Mouse (Mus musculus) limb, embryonic 15.5 days (tissue): Measurements from ENCODE around the gene Slc35f4. TPM values are rescaled to one million over a fixed set of nuclear protein-coding genes. Genes with fewer than 3 reads are reported as not detected.

Experiments
- ATAC-seq: fragments of 200-750 bp; cut with Nextera tagmentation; 2 replicates; pipeline ENCODE4 v1.8.0; 2017; ENCODE audit warnings: low read depth, moderate TSS enrichment; ENCODE audit not compliant: insufficient number of reproducible peaks, low FRiP score, low TSS enrichment
- H3K27ac ChIP-seq: fragments of 300-500 bp; sonication (generic); 2 replicates; pipeline ENCODE4 v1.5.1; 2015; ENCODE audit warnings: moderate library complexity, mild to moderate bottlenecking, inconsistent platforms
- H3K27me3 ChIP-seq: fragments of 300-500 bp; sonication (generic); 2 replicates; pipeline ENCODE4 v1.6.1; 2015; ENCODE audit warnings: inconsistent platforms
- H3K36me3 ChIP-seq: fragments of 300-500 bp; sonication (generic); 2 replicates; pipeline ENCODE4 v1.6.1; 2015; ENCODE audit warnings: inconsistent platforms
- H3K4me1 ChIP-seq: fragments of 300-500 bp; sonication (generic); 2 replicates; pipeline ENCODE4 v1.6.1; 2015; ENCODE audit warnings: inconsistent platforms
- H3K4me2 ChIP-seq: fragments of 300-500 bp; sonication (generic); 2 replicates; pipeline ENCODE4 v1.6.1; 2015; ENCODE audit warnings: mild to moderate bottlenecking, inconsistent platforms
- H3K4me3 ChIP-seq: fragments of 300-500 bp; sonication (generic); 2 replicates; pipeline ENCODE4 v1.5.1; 2015; ENCODE audit warnings: mild to moderate bottlenecking, inconsistent platforms
- H3K9ac ChIP-seq: fragments of 300-500 bp; sonication (generic); 2 replicates; pipeline ENCODE4 v1.6.1; 2015; ENCODE audit warnings: inconsistent platforms
- H3K9me3 ChIP-seq: fragments of 300-500 bp; sonication (generic); 2 replicates; pipeline ENCODE4 v1.6.1; 2016; ENCODE audit warnings: inconsistent platforms
- WGBS: fragments of 180-500 bp; shearing (Covaris S2); methylation state at CpG from one replicate; pipeline ENCODE4 v1.1.7; 2015; 5-methylcytosine and 5-hydroxymethylcytosine counted together
- polyA plus RNA-seq: library from polyadenylated mRNA; unstranded; fragments of >200 nt; fragmentation: Nextera tagmentation; extraction: Ambion mirVana; gene quantifications from 2 replicates; pipeline ENCODE4 v1.2.1, GENCODE M21; 2015

Gene Slc35f4
- polyA plus RNA-seq, 1 experiment from 2014 or later = not detected

DNA sequence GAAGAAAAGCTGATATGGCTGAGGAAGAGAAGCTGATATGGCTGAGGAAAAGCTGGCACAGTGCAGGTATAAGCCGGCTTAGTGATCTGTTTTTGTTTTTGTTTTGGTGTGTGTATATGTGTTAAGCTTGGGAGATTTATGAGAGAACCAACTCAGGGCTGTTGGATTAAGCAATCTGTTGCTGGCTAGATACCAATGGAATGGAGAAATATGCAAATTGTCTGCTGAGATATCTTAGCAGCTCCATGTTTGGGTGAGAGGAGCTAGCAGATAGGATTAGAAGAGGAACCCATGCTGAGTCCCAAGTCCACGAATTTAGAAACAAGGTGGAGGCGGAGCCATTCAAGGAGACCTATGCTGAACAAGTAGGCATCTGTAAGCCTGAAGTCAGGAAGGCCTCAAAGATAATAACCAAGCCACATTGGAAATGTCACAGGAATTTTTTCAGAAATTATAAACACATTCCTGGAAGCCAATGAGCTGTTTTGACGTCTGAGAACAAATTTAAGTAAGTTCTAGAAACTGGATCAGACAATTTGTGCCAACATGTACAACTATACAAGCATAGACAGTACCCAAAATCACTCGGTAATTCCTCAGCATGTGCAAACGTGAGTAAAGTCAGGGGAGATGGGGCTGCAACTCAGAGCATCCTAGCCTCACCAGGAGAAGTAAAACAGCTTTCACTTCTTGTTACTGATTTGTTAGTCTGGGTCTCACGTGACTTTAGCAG, 177.5 kb downstream of the Slc35f4 start:
- Histone ChIP-seq H3K9ac (no peak overlapping the region), H3K27ac (no peak overlapping the region), H3K4me2 (no peak overlapping the region), H3K9me3 (no peaks in the 10 kb centered on the region), H3K36me3 (no peaks in the 10 kb centered on the region), H3K27me3 (no peaks in the 10 kb centered on the region), H3K4me1 (no peaks in the 10 kb centered on the region), H3K4me3 (no peak overlapping the region)
- WGBS = 64% methylated on average over 7 of the region's 7 CpGs
- no peak for ATAC-seq

DNA sequence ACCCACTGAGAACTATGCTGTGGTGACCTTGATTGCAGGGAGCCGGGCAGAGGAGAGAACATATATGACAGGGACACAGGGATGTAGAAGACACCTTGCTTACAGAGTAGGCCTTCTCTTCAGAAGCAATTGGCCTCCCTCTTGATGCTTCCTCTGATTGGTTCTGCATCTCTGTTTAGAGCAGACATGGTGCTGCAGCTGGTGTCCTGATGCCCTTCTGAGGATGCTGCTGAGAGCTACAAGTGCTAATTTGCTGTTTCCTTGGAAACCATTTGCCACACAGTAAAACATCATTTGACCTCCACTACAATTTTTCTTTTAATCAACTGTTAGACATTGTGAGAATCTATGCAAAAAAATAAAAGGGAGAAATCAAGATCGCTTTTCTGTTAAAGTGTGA, 180.0 kb downstream of the Slc35f4 start:
- no peak overlapping the region for H3K9ac ChIP-seq
- no peak overlapping the region for H3K27ac ChIP-seq
- no peaks in the 10 kb centered on the region for H3K36me3 ChIP-seq
- no peaks in the 10 kb centered on the region for H3K27me3 ChIP-seq
- ATAC-seq = no peak
- no peak overlapping the region for H3K4me3 ChIP-seq
- no peaks in the 10 kb centered on the region for H3K4me1 ChIP-seq
- no peak overlapping the region for H3K4me2 ChIP-seq
- WGBS = 85% methylated on average over 2 of the region's 2 CpGs
- no peaks in the 10 kb centered on the region for H3K9me3 ChIP-seq

DNA sequence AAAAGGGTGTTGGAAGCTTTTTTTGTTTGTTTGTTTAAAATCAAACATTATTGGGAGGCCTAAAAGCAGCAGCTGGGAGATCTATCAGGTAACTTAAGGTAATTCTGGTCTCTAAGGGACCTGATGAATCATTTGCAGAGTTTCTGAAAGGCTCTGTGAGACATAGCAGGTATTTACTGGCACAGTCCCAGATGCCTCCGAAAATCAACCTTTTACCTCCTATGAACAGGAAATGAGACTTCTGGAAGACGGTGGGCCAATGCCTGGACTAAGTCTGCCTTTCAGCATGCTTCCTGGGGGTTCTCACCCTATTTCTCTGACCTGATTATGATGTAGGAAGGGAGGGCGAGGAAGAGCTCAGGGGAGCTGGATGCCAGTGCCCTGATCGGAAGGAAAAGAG, 188.8 kb downstream of the Slc35f4 start:
- no peak overlapping the region for H3K4me3 ChIP-seq
- ATAC-seq = no peak
- H3K4me2 ChIP-seq = no peak overlapping the region
- H3K9me3 ChIP-seq = no peaks in the 10 kb centered on the region
- no peak overlapping the region for H3K27ac ChIP-seq
- no peaks in the 10 kb centered on the region for H3K4me1 ChIP-seq
- 45% methylated on average over 4 of the region's 4 CpGs for WGBS
- H3K36me3 ChIP-seq = no peaks in the 10 kb centered on the region
- H3K9ac ChIP-seq = no peak overlapping the region
- no peaks in the 10 kb centered on the region for H3K27me3 ChIP-seq

DNA sequence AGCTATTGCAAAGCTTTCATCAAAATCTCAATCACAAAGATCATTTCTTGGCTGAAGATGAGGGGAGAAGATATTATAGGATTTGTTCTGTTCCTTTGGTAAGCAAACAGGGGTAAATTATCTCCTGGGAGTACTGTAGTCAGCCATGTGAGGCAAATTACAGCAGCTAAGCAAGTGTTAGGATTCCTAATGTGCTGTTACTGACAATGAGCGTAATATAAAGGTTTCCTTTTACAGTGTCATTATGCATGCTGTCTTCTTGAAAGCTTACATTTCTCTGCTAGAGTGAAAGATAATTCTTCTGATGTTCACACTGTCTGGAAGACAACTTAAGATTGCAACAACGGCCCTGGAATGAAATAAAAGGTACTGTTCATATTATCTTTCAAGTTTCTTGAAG, 192.0 kb downstream of the Slc35f4 start:
- 79% methylated on average over 2 of the region's 2 CpGs for WGBS
- Histone ChIP-seq H3K27me3 (no peaks in the 10 kb centered on the region), H3K36me3 (no peaks in the 10 kb centered on the region), H3K9ac (no peak overlapping the region), H3K27ac (no peak overlapping the region), H3K4me2 (no peak overlapping the region), H3K4me3 (no peak overlapping the region), H3K9me3 (no peaks in the 10 kb centered on the region), H3K4me1 (no peaks in the 10 kb centered on the region)
- no peak for ATAC-seq

DNA sequence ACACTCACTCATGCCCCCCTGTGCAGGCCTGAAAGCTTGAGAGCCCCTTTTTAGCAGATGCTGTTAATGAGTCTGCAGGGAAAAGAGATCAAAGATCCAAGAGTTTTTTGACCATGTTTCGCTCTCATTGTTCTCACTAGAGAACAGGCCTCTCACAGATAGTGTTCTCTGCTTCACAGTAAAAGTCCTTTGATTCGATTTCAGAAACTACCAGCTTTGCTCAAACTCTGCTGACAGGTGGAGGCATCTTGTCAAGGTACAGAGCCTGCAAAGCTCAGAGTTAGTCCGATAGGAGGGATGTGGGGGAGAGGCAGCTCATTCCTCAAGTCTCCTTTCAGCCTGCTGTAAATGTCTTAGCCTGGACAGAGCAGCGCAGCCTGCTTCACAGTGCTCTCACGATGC, 209.4 kb downstream of the Slc35f4 start:
- no peak for ATAC-seq
- no peaks in the 10 kb centered on the region for H3K9me3 ChIP-seq
- no peaks in the 10 kb centered on the region for H3K4me1 ChIP-seq
- WGBS = 27% methylated on average over 5 of the region's 5 CpGs
- no peak overlapping the region for H3K9ac ChIP-seq
- H3K27me3 ChIP-seq = no peaks in the 10 kb centered on the region
- H3K4me2 ChIP-seq = no peak overlapping the region
- no peak overlapping the region for H3K4me3 ChIP-seq
- H3K27ac ChIP-seq = no peak overlapping the region
- no peaks in the 10 kb centered on the region for H3K36me3 ChIP-seq

DNA sequence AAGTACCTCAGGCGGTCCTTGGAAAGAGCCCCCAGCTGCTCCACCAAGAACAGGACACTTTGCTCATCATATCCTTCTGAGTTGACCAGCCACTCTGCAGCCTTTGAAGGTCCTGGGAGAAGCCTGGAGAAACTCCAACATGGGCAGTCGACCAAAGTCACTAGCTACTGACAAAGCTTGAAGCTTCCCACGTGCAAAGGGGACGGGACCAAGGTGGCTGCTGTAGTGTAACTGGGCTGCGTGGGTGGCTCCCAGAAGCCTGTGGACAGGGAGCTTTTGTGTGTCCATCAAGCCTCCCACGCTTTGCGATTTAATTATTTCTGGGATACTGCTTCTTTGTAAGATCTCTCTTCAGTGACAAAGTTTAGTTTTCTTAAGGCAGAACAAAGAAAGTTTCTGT, 211.9 kb downstream of the Slc35f4 start:
- Histone ChIP-seq H3K36me3 (no peaks in the 10 kb centered on the region), H3K27me3 (no peaks in the 10 kb centered on the region), H3K9me3 (no peaks in the 10 kb centered on the region), H3K4me1 (no peaks in the 10 kb centered on the region), H3K4me3 (no peak overlapping the region), H3K9ac (no peak overlapping the region), H3K4me2 (no peak overlapping the region), H3K27ac (no peak overlapping the region)
- ATAC-seq = no peak
- 80% methylated on average over 7 of the region's 7 CpGs for WGBS

DNA sequence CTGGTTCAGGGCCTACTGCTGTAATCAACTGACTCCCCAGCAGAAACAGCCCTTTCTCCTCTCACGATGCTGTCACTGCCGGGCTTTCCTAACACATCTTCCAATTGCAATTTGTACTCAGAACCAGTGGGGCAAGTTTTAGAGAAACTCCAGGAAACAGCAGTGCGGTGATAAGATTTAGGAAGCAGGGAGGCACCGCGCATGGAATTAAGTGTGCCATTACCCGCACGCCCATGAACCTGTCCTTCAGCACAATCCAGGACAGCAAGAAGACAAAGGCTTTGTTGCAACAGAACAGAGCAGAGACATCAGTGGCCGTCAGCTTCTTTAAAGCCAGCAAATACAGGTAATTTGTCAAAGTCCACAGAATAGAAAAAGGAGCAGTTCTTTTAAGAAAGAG, 212.5 kb downstream of the Slc35f4 start:
- WGBS = 65% methylated on average over 8 of the region's 8 CpGs
- Histone ChIP-seq H3K4me1 (no peaks in the 10 kb centered on the region), H3K36me3 (no peaks in the 10 kb centered on the region), H3K4me2 (no peak overlapping the region), H3K27ac (no peak overlapping the region), H3K4me3 (no peak overlapping the region), H3K9me3 (no peaks in the 10 kb centered on the region), H3K27me3 (no peaks in the 10 kb centered on the region), H3K9ac (no peak overlapping the region)
- no peak for ATAC-seq

DNA sequence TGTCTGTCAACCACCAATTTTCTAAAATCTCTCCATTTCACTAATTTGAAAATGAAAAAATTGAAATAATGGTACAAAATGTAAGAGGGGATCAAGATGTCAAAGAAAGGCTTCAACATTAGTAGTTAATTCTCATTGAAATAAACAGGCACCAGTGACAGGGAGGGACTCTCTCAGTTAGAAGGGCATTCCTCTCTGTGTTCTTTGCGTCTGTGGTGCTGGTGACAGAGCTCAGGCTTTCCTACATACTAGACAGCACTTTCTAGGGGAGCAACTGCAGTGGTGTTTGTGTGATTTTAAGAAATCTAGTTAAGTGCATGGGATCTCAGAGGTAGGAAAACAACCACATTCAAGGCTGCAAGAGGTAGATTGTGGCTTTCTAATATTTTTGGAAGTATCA, 214.3 kb downstream of the Slc35f4 start:
- Histone ChIP-seq H3K36me3 (no peaks in the 10 kb centered on the region), H3K4me1 (no peaks in the 10 kb centered on the region), H3K9me3 (no peaks in the 10 kb centered on the region), H3K4me3 (no peak overlapping the region), H3K4me2 (no peak overlapping the region), H3K9ac (no peak overlapping the region), H3K27me3 (no peaks in the 10 kb centered on the region), H3K27ac (no peak overlapping the region)
- ATAC-seq = no peak
- WGBS = 75% methylated on average over 1 of the region's 1 CpGs

DNA sequence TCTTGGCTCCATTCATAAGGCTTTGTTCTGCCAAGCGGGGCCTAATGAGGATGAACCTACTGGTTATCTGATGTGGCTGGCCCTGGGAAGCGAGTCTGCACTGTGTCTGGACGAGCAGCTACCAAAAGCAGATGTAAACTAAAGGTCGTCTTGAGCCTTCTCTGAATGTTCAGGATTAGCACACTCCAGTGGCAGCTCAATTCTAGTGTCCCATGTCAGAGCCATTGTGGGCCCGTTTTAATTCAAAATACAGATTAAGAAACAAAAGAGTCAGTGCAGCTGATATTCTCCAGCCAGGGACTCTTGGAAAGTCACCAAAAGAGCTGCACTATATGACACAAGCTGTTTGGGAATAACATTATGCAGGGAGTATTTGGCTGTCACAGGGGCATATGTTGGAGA, 214.8 kb downstream of the Slc35f4 start:
- Histone ChIP-seq H3K9ac (no peak overlapping the region), H3K27ac (no peak overlapping the region), H3K4me1 (no peaks in the 10 kb centered on the region), H3K4me3 (no peak overlapping the region), H3K36me3 (no peaks in the 10 kb centered on the region), H3K27me3 (no peaks in the 10 kb centered on the region), H3K9me3 (no peaks in the 10 kb centered on the region), H3K4me2 (no peak overlapping the region)
- no peak for ATAC-seq
- 61% methylated on average over 5 of the region's 5 CpGs for WGBS

DNA sequence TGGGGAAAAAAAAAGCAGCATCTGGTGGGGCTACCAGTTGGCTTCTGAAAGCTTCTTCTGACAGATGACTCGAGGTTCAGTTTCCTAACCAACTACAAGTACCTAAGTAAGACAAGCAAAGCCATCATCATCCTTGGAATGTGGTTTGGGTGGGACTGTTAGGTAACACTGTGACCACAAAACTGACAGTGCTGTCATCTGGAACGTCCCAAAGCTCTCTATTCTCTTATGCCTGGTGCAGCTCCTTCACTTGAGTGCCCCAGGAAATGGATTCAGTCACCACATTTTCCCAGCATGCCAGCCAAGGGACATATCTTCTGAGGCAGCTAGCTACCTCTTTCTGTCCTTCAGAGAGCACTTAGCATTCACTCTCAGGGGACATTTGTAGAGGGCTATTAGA, 216.2 kb downstream of the Slc35f4 start:
- Histone ChIP-seq H3K4me1 (no peaks in the 10 kb centered on the region), H3K9me3 (no peaks in the 10 kb centered on the region), H3K9ac (no peak overlapping the region), H3K27ac (no peak overlapping the region), H3K27me3 (no peaks in the 10 kb centered on the region), H3K4me2 (no peak overlapping the region), H3K4me3 (no peak overlapping the region), H3K36me3 (no peaks in the 10 kb centered on the region)
- ATAC-seq = no peak
- WGBS = 50% methylated on average over 2 of the region's 2 CpGs

DNA sequence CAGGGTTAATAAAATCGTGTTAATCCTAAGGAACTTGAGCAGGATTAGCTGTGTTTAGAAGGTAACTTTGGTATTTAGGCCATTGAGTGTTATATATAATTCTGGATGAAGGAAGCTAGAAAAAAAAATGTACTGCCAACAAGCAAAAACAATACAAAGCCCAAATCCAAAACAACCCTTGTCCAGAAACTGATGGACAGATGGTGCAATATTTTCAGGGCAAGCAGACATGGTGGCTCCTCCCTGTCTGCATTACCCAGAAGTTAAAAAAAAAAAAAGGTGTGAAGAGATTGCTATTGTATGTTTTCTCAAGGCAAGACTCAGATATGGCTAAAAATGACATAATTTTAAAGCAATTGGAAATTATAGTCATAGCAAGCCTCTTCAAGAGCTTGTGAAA, 217.3 kb downstream of the Slc35f4 start:
- Histone ChIP-seq H3K36me3 (no peaks in the 10 kb centered on the region), H3K27ac (no peak overlapping the region), H3K4me1 (no peaks in the 10 kb centered on the region), H3K27me3 (no peaks in the 10 kb centered on the region), H3K9me3 (no peaks in the 10 kb centered on the region), H3K4me3 (no peak overlapping the region), H3K9ac (no peak overlapping the region), H3K4me2 (no peak overlapping the region)
- no peak for ATAC-seq
- 65% methylated on average over 1 of the region's 1 CpGs for WGBS

DNA sequence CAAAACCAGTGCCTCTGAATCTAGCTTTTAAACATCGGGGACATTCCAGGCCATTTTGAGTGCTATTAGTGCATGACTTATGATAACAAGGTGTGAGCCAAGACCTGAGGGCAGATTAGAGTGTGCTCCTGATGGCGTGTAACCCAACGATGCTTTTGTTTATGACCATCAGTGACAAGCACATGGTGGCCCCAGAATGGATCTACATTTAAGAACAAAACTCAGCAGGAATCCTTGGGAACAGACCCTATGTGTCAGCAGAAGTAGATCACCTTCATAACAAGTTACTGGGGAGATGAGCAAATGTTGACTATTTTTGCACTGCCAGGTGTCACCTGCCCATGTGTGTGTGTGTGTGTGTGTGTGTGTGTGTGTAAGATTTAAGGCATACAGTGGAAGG, 218.0 kb downstream of the Slc35f4 start:
- no peak overlapping the region for H3K9ac ChIP-seq
- no peaks in the 10 kb centered on the region for H3K4me1 ChIP-seq
- H3K9me3 ChIP-seq = no peaks in the 10 kb centered on the region
- no peak for ATAC-seq
- H3K27ac ChIP-seq = no peak overlapping the region
- H3K27me3 ChIP-seq = no peaks in the 10 kb centered on the region
- H3K36me3 ChIP-seq = no peaks in the 10 kb centered on the region
- WGBS = 71% methylated on average over 3 of the region's 3 CpGs
- no peak overlapping the region for H3K4me2 ChIP-seq
- no peak overlapping the region for H3K4me3 ChIP-seq
